Mouse (Mus musculus) kidney, adult 2 months (tissue): ENCODE results near the gene Pdgfra.

ENCODE experiments used
- CTCF ChIP-seq: fragments of 200-500 bp; conservative IDR thresholded peaks from 2 replicates; pipeline ENCODE4 v1.5.1; 2011; ENCODE audit warnings: low read depth, mild to moderate bottlenecking, control low read depth, low read length, moderate library complexity, mixed read lengths; ENCODE audit not compliant: insufficient read depth, insufficient read length
- POLR2A ChIP-seq: fragments of 200-500 bp; IDR thresholded peaks from one replicate; pipeline ENCODE4 v1.6.1; 2011; ENCODE audit warnings: low read depth, low read length, control low read depth

DNA sequence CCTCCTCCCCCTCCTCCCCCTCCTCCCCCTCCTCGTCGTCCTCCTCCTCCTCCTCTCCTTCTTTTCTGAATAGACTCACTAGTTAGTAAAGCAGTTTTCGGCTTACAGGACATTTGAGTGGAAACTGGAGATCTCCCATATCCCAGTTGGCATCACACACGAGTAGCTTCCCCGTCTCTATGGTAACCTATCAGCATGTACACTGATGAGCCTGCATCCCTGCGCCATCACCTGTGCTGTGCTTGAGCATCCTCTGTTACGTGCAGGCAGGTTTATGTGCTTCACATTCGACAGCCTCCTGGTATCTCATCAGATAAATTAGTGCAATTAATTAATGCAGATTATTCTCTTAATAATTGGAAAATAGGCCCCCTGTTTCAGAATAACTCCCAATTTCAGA lies 46.3 kb downstream of the Pdgfra start:
- TF ChIP-seq CTCF (no peak), POLR2A (no peak)
